Comparison of ENCODE assay signal across 20 mouse cellular contexts in the genomic region with DNA sequence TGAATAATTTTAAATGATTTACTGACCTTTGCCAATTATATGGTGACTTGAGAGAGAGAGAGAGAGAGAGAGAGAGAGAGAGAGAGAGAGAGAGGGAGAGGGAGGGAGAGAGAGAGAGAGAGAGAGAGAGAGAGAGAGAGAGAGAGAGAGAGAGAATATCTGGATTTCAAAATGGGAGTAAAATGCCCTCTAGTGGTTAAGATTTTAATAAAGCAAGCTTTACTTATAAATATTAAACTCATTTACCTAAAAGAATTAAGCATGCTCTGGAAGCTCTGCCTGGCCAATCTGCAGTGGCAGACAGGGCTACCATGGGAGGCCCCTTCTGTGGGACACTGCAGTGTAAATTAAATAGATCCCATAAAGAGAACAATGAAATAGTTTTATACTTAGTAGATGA.
DNase-seq lines count a peak whose midpoint lies in the region; ATAC-seq and TF ChIP-seq lines count a peak whose summit lies in the region.
"Had no signal": no experiment of that assay in that cellular context is flagged by ENCODE, and none has a peak within 500 bp of the region (broad histone marks: within the 10 kb centered on the region; RNA-seq: fewer than 3 reads in every experiment).

No protein-coding gene starts in this region.

- no peaks in the 10 kb centered on the region for H3K4me1 ChIP-seq in embryonic facial prominence, embryonic 11.5 days (ENCODE audit: control insufficient read depth, insufficient read depth, low read length)
- peaks cover 21% of the 10 kb centered on the region for H3K4me1 ChIP-seq in embryonic facial prominence, embryonic 10.5 days
- H3K4me1 ChIP-seq in kidney, embryonic 15.5 days, result peaks cover 8% of the 10 kb centered on the region; the same call in 1 of the 2 replicates
- 0 out of 2 replicates have a peak, but pooled peaks cover 3% of the 10 kb centered on the region for H3K4me1 ChIP-seq in midbrain, postnatal 0 days (ENCODE audit: insufficient read depth, low read length)
- peaks cover 6% of the 10 kb centered on the region; the same call in 1 of the 2 replicates for H3K4me1 ChIP-seq in midbrain, embryonic 15.5 days
- no peaks in the 10 kb centered on the region for H3K4me1 ChIP-seq in stomach, postnatal 0 days (replicated peaks; ENCODE audit: control insufficient read depth, insufficient read depth)
- H3K4me1 ChIP-seq: liver, embryonic 13.5 days had no signal

- peak; percentile 57 for TF ChIP-seq CTCF in midbrain, postnatal 0 days (IDR thresholded peaks at IDR 0.05)
- peak; percentile 60 for TF ChIP-seq CTCF in stomach, postnatal 0 days (IDR thresholded peaks at IDR 0.05; ENCODE audit: low read depth)

- ATAC-seq in embryonic facial prominence, embryonic 11.5 days (replicated peaks; ENCODE audit: insufficient number of reproducible peaks, low FRiP score, low TSS enrichment, low read depth), result no peak
- ATAC-seq in kidney, embryonic 15.5 days (replicated peaks; ENCODE audit: low FRiP score), result no peak
- ATAC-seq in midbrain, postnatal 0 days (ENCODE audit: low FRiP score), result no peak
- ATAC-seq in midbrain, embryonic 15.5 days (replicated peaks), result no peak
- ATAC-seq in stomach, postnatal 0 days (ENCODE audit: low FRiP score, low TSS enrichment), result no peak
- ATAC-seq: activated CD4-positive, CD25-positive, alpha-beta regulatory T cell, adult 4 months had no signal

- no peak overlapping the region for H3K4me2 ChIP-seq in embryonic facial prominence, embryonic 11.5 days (ENCODE audit: low read depth, low read length)
- no peak overlapping the region for H3K4me2 ChIP-seq in kidney, embryonic 15.5 days
- no peak overlapping the region for H3K4me2 ChIP-seq in midbrain, postnatal 0 days (ENCODE audit: low read depth, low read length, poor library complexity, severe bottlenecking)
- H3K4me2 ChIP-seq in midbrain, embryonic 15.5 days, result no peak overlapping the region
- H3K4me2 ChIP-seq in stomach, postnatal 0 days (replicated peaks; ENCODE audit: low read depth), result no peak overlapping the region
- H3K4me2 ChIP-seq: liver, embryonic 13.5 days; midbrain, embryonic 12.5 days had no signal

- DNase-seq in embryonic facial prominence, embryonic 11.5 days (ENCODE audit: low spot score), result peak; percentile 59
- DNase-seq in embryonic facial prominence, embryonic 10.5 days (ENCODE audit: low spot score), result no peak
- DNase-seq in kidney, adult 9 months, result peak; percentile 2
- DNase-seq in midbrain, postnatal 0 days (ENCODE audit: low spot score), result peak; percentile 51
- DNase-seq in stomach, postnatal 0 days (ENCODE audit: low spot score), result no peak
- DNase-seq in left cerebral cortex, adult 18-20 months (ENCODE audit: low spot score in 2 of 2), result no peak
- DNase-seq: cerebellum, adult 11-12 months; gastrocnemius, postnatal 14 days; heart, postnatal 36 days; kidney, postnatal 25 days; left cerebral cortex, postnatal 4 days; liver, embryonic 13.5 days; lung, postnatal 4 days; right cerebral cortex, postnatal 14 days; thymus, adult 2 months had no signal

- no peak overlapping the region for H3K4me3 ChIP-seq in embryonic facial prominence, embryonic 11.5 days (ENCODE audit: low read depth, low read length)
- no peak overlapping the region for H3K4me3 ChIP-seq in embryonic facial prominence, embryonic 10.5 days
- no peak overlapping the region for H3K4me3 ChIP-seq in kidney, embryonic 15.5 days (replicated peaks)
- no peak overlapping the region for H3K4me3 ChIP-seq in midbrain, postnatal 0 days (ENCODE audit: low read depth, low read length)
- no peak overlapping the region for H3K4me3 ChIP-seq in midbrain, embryonic 15.5 days
- H3K4me3 ChIP-seq in stomach, postnatal 0 days (ENCODE audit: low read depth, low read length), result no peak overlapping the region
- H3K4me3 ChIP-seq: heart, embryonic 10.5 days; liver, embryonic 13.5 days; midbrain, embryonic 12.5 days had no signal

- no peak for TF ChIP-seq EP300 in stomach, postnatal 0 days (optimal IDR thresholded peaks at IDR 0.05)

- H3K9me3 ChIP-seq in embryonic facial prominence, embryonic 11.5 days (replicated peaks; ENCODE audit: control insufficient read depth, low read length), result no peaks in the 10 kb centered on the region
- H3K9me3 ChIP-seq in embryonic facial prominence, embryonic 10.5 days, result no peaks in the 10 kb centered on the region
- H3K9me3 ChIP-seq in kidney, embryonic 15.5 days (replicated peaks), result no peaks in the 10 kb centered on the region
- H3K9me3 ChIP-seq in midbrain, postnatal 0 days (ENCODE audit: low read length), result no peaks in the 10 kb centered on the region
- H3K9me3 ChIP-seq in midbrain, embryonic 15.5 days, result no peaks in the 10 kb centered on the region
- no peaks in the 10 kb centered on the region for H3K9me3 ChIP-seq in stomach, postnatal 0 days (ENCODE audit: control insufficient read depth, low read length)
- H3K9me3 ChIP-seq: heart, embryonic 10.5 days; liver, embryonic 13.5 days; midbrain, embryonic 12.5 days had no signal

- H3K9ac ChIP-seq in embryonic facial prominence, embryonic 11.5 days (replicated peaks; ENCODE audit: low read length), result no peak overlapping the region
- no peak overlapping the region for H3K9ac ChIP-seq in kidney, embryonic 15.5 days
- no peak overlapping the region for H3K9ac ChIP-seq in midbrain, postnatal 0 days (replicated peaks; ENCODE audit: low read length, poor library complexity, severe bottlenecking)
- no peak overlapping the region for H3K9ac ChIP-seq in midbrain, embryonic 15.5 days
- no peak overlapping the region for H3K9ac ChIP-seq in stomach, postnatal 0 days (ENCODE audit: low read length)
- H3K9ac ChIP-seq: liver, embryonic 13.5 days; midbrain, embryonic 12.5 days had no signal

- no peak overlapping the region for H3K27ac ChIP-seq in embryonic facial prominence, embryonic 11.5 days (replicated peaks; ENCODE audit: low read depth, low read length)
- no peak overlapping the region for H3K27ac ChIP-seq in embryonic facial prominence, embryonic 10.5 days (replicated peaks)
- no peak overlapping the region for H3K27ac ChIP-seq in kidney, embryonic 15.5 days
- no peak overlapping the region for H3K27ac ChIP-seq in midbrain, postnatal 0 days (ENCODE audit: low read depth, low read length)
- no peak overlapping the region for H3K27ac ChIP-seq in midbrain, embryonic 15.5 days
- no peak overlapping the region for H3K27ac ChIP-seq in stomach, postnatal 0 days (replicated peaks)
- H3K27ac ChIP-seq: heart, embryonic 10.5 days; liver, embryonic 13.5 days; midbrain, embryonic 12.5 days had no signal

- H3K36me3 ChIP-seq in embryonic facial prominence, embryonic 11.5 days (replicated peaks; ENCODE audit: control insufficient read depth, insufficient read depth, low read depth, low read length), result no peaks in the 10 kb centered on the region
- no peaks in the 10 kb centered on the region for H3K36me3 ChIP-seq in embryonic facial prominence, embryonic 10.5 days (replicated peaks)
- no peaks in the 10 kb centered on the region for H3K36me3 ChIP-seq in kidney, embryonic 15.5 days
- H3K36me3 ChIP-seq in midbrain, postnatal 0 days (ENCODE audit: insufficient read depth, low read length), result no peaks in the 10 kb centered on the region
- H3K36me3 ChIP-seq in midbrain, embryonic 15.5 days (replicated peaks), result no peaks in the 10 kb centered on the region
- H3K36me3 ChIP-seq in stomach, postnatal 0 days (ENCODE audit: control insufficient read depth, insufficient read depth, low read length), result no peaks in the 10 kb centered on the region
- H3K36me3 ChIP-seq: heart, embryonic 10.5 days; liver, embryonic 13.5 days; midbrain, embryonic 12.5 days had no signal

- H3K27me3 ChIP-seq in embryonic facial prominence, embryonic 11.5 days (ENCODE audit: control insufficient read depth, insufficient read depth, low read length), result no peaks in the 10 kb centered on the region
- H3K27me3 ChIP-seq in embryonic facial prominence, embryonic 10.5 days (replicated peaks; ENCODE audit: low read depth, poor library complexity, severe bottlenecking), result peaks cover 25% of the 10 kb centered on the region
- no peaks in the 10 kb centered on the region for H3K27me3 ChIP-seq in kidney, embryonic 15.5 days
- no peaks in the 10 kb centered on the region for H3K27me3 ChIP-seq in midbrain, postnatal 0 days (ENCODE audit: insufficient read depth, low read length)
- peaks cover 18% of the 10 kb centered on the region; the same call in 1 of the 2 replicates for H3K27me3 ChIP-seq in midbrain, embryonic 15.5 days (replicated peaks)
- H3K27me3 ChIP-seq in stomach, postnatal 0 days (ENCODE audit: control insufficient read depth, insufficient read depth, low read length), result no peaks in the 10 kb centered on the region
- H3K27me3 ChIP-seq: liver, embryonic 13.5 days had no signal

Comparison
In these comparisons a context has a peak if more than half of its experiments do, and no peak if none do; other contexts are left out.
1. DNase-seq: peak in embryonic facial prominence, embryonic 11.5 days (single experiment), kidney, adult 9 months (single experiment) and midbrain, postnatal 0 days (single experiment); none in embryonic facial prominence, embryonic 10.5 days (single experiment), stomach, postnatal 0 days (single experiment) and left cerebral cortex, adult 18-20 months (0 of 2).